Mouse (Mus musculus) lung, embryonic 16.5 days (tissue): ENCODE data around the gene Dock4. TPM values are rescaled to one million over a fixed set of nuclear protein-coding genes. Genes with fewer than 3 reads are reported as not detected.

Experiments
- ATAC-seq: fragments of 200-750 bp; cut with Nextera tagmentation; 2 replicates; pipeline ENCODE4 v1.8.0; 2017; ENCODE audit warnings: low read depth, mild to moderate bottlenecking, moderate library complexity
- H3K27ac ChIP-seq: fragments of 300-500 bp; sonication (generic); 2 replicates; pipeline ENCODE4 v1.5.1; 2014; ENCODE audit warnings: mild to moderate bottlenecking, control low read depth, low read length
- H3K27me3 ChIP-seq: fragments of 300-500 bp; sonication (generic); 2 replicates; pipeline ENCODE4 v1.6.1; 2014; ENCODE audit warnings: low read depth, low read length, mixed read lengths; ENCODE audit not compliant: control insufficient read depth, insufficient read depth
- H3K36me3 ChIP-seq: fragments of 300-500 bp; sonication (generic); 2 replicates; pipeline ENCODE4 v1.6.1; 2014; ENCODE audit warnings: low read length; ENCODE audit not compliant: control insufficient read depth, insufficient read depth
- H3K4me1 ChIP-seq: fragments of 300-500 bp; sonication (generic); replicated peaks from 2 replicates; pipeline ENCODE4 v1.6.1; 2014; ENCODE audit warnings: low read length, mixed read lengths; ENCODE audit not compliant: control insufficient read depth, insufficient read depth
- H3K4me2 ChIP-seq: fragments of 300-500 bp; sonication (generic); 2 replicates; pipeline ENCODE4 v1.6.1; 2014; ENCODE audit warnings: low read depth, low read length, control low read depth
- H3K4me3 ChIP-seq: fragments of 300-500 bp; sonication (generic); 2 replicates; pipeline ENCODE4 v1.5.1; 2014; ENCODE audit warnings: mild to moderate bottlenecking, low read length, control low read depth
- H3K9ac ChIP-seq: fragments of 300-500 bp; sonication (generic); 2 replicates; pipeline ENCODE4 v1.6.1; 2014; ENCODE audit warnings: low read length, control low read depth
- H3K9me3 ChIP-seq: fragments of 300-500 bp; sonication (generic); 2 replicates; pipeline ENCODE4 v1.6.1; 2016; ENCODE audit warnings: low read length; ENCODE audit not compliant: control insufficient read depth
- whole genome bisulfite sequencing: fragments of 180-500 bp; shearing (Covaris S2); extraction: QIAGEN DNeasy Blood & Tissue Kit; methylation state at CpG from one replicate; pipeline ENCODE4 v1.1.7; 2014; 5-methylcytosine and 5-hydroxymethylcytosine counted together
- polyA plus RNA-seq: library from polyadenylated mRNA; unstranded; fragments of >200 nt; fragmentation: Nextera tagmentation; extraction: Ambion mirVana; gene quantifications from 2 replicates; pipeline ENCODE4 v1.2.1, GENCODE M21; 2015

Dock4 gene
- polyA plus RNA-seq, 1 experiment from 2014 or later, result 28.4 TPM

- H3K9ac ChIP-seq, result no peak overlapping the region
- no peak overlapping the region for H3K4me3 ChIP-seq
- H3K36me3 ChIP-seq, result no peaks in the 10 kb centered on the region
- no peaks in the 10 kb centered on the region for H3K9me3 ChIP-seq
- no peak overlapping the region for H3K27ac ChIP-seq
- H3K27me3 ChIP-seq, result no peaks in the 10 kb centered on the region
- no peak for ATAC-seq
- 67% methylated on average over 6 of the region's 6 CpGs for WGBS
- H3K4me2 ChIP-seq, result no peak overlapping the region
- H3K4me1 ChIP-seq, result no peaks in the 10 kb centered on the region
Measured at GRCm38 (mm10) chr12:40514021-40514420, 68.3 kb downstream of the Dock4 start.

GRCm38 (mm10) chr12:40522468-40522867, 76.7 kb downstream of the Dock4 start:
- no peak for ATAC-seq
- Histone ChIP-seq H3K4me3 (no peak overlapping the region), H3K9ac (no peak overlapping the region), H3K27me3 (no peaks in the 10 kb centered on the region), H3K9me3 (no peaks in the 10 kb centered on the region), H3K27ac (no peak overlapping the region), H3K4me2 (no peak overlapping the region), H3K4me1 (0 out of 2 replicates have a peak, but pooled peaks cover 3% of the 10 kb centered on the region), H3K36me3 (no peaks in the 10 kb centered on the region)
- WGBS, result 86% methylated on average over 4 of the region's 4 CpGs

GRCm38 (mm10) chr12:40523020-40523419, 77.3 kb downstream of the Dock4 start:
- Histone ChIP-seq H3K4me3 (no peak overlapping the region), H3K27ac (no peak overlapping the region), H3K4me1 (0 out of 2 replicates have a peak, but pooled peaks cover 3% of the 10 kb centered on the region), H3K9ac (no peak overlapping the region), H3K9me3 (no peaks in the 10 kb centered on the region), H3K4me2 (no peak overlapping the region), H3K36me3 (no peaks in the 10 kb centered on the region), H3K27me3 (no peaks in the 10 kb centered on the region)
- no peak for ATAC-seq
- WGBS, result 88% methylated on average over 4 of the region's 4 CpGs

GRCm38 (mm10) chr12:40525045-40525444, 79.3 kb downstream of the Dock4 start:
- Histone ChIP-seq H3K9me3 (no peaks in the 10 kb centered on the region), H3K4me3 (no peak overlapping the region), H3K27me3 (no peaks in the 10 kb centered on the region), H3K4me2 (no peak overlapping the region), H3K4me1 (peaks cover 3% of the 10 kb centered on the region; the same call in 1 of the 2 replicates), H3K27ac (no peak overlapping the region), H3K36me3 (no peaks in the 10 kb centered on the region), H3K9ac (no peak overlapping the region)
- ATAC-seq, result no peak
- WGBS, result 44% methylated on average over 3 of the region's 3 CpGs

- 69% methylated on average over 9 of the region's 9 CpGs for WGBS
- peak; percentile 20; the same call in 1 of the 2 replicates for ATAC-seq
- H3K27me3 ChIP-seq, result no peaks in the 10 kb centered on the region
- H3K27ac ChIP-seq, result 0 out of 2 replicates have a peak overlapping the region, but pooled peaks have one; percentile 16
- H3K9ac ChIP-seq, result no peak overlapping the region
- no peaks in the 10 kb centered on the region for H3K36me3 ChIP-seq
- no peaks in the 10 kb centered on the region for H3K9me3 ChIP-seq
- H3K4me3 ChIP-seq, result no peak overlapping the region
- H3K4me2 ChIP-seq, result no peak overlapping the region
- H3K4me1 ChIP-seq, result peaks cover 15% of the 10 kb centered on the region; the same call in 1 of the 2 replicates
Measured at GRCm38 (mm10) chr12:40535655-40536618, 90.2 kb downstream of the Dock4 start.

GRCm38 (mm10) chr12:40537826-40538225, 92.1 kb downstream of the Dock4 start:
- H3K4me3 ChIP-seq, result no peak overlapping the region

GRCm38 (mm10) chr12:40538318-40538717, 92.6 kb downstream of the Dock4 start:
- Histone ChIP-seq H3K9ac (no peak overlapping the region), H3K36me3 (no peaks in the 10 kb centered on the region), H3K9me3 (no peaks in the 10 kb centered on the region), H3K4me2 (no peak overlapping the region), H3K27me3 (no peaks in the 10 kb centered on the region), H3K27ac (no peak overlapping the region), H3K4me3 (no peak overlapping the region), H3K4me1 (peaks cover 5% of the 10 kb centered on the region; the same call in 1 of the 2 replicates)
- ATAC-seq, result no peak
- 85% methylated on average over 6 of the region's 6 CpGs for WGBS

More at GRCm38 (mm10) chr12:40537826-40538225, 92.1 kb downstream of the Dock4 start:
- H3K4me2 ChIP-seq, result no peak overlapping the region
- H3K27ac ChIP-seq, result no peak overlapping the region
- H3K9ac ChIP-seq, result no peak overlapping the region
- no peak for ATAC-seq
- WGBS, result 93% methylated on average over 1 of the region's 1 CpGs
- H3K27me3 ChIP-seq, result no peaks in the 10 kb centered on the region
- H3K9me3 ChIP-seq, result no peaks in the 10 kb centered on the region
- no peaks in the 10 kb centered on the region for H3K36me3 ChIP-seq
- H3K4me1 ChIP-seq, result peaks cover 7% of the 10 kb centered on the region; the same call in 1 of the 2 replicates

GRCm38 (mm10) chr12:40538780-40539179, 93.0 kb downstream of the Dock4 start:
- H3K9me3 ChIP-seq, result no peaks in the 10 kb centered on the region
- no peak overlapping the region for H3K4me2 ChIP-seq
- H3K9ac ChIP-seq, result no peak overlapping the region
- H3K27ac ChIP-seq, result no peak overlapping the region
- WGBS, result 63% methylated on average over 6 of the region's 6 CpGs
- no peaks in the 10 kb centered on the region for H3K27me3 ChIP-seq
- no peak overlapping the region for H3K4me3 ChIP-seq
- peaks cover 5% of the 10 kb centered on the region; the same call in 1 of the 2 replicates for H3K4me1 ChIP-seq
- H3K36me3 ChIP-seq, result no peaks in the 10 kb centered on the region
- no peak for ATAC-seq

GRCm38 (mm10) chr12:40544273-40544672, 98.5 kb downstream of the Dock4 start:
- H3K27me3 ChIP-seq, result no peaks in the 10 kb centered on the region
- 79% methylated on average over 3 of the region's 3 CpGs for WGBS

More at GRCm38 (mm10) chr12:40544273-40544672, 98.5 kb downstream of the Dock4 start:
- ATAC-seq, result no peak
- H3K9me3 ChIP-seq, result no peaks in the 10 kb centered on the region
- no peak overlapping the region for H3K27ac ChIP-seq
- no peaks in the 10 kb centered on the region for H3K4me1 ChIP-seq
- H3K9ac ChIP-seq, result no peak overlapping the region
- no peaks in the 10 kb centered on the region for H3K36me3 ChIP-seq
- H3K4me2 ChIP-seq, result no peak overlapping the region
- H3K4me3 ChIP-seq, result no peak overlapping the region
